Mouse (Mus musculus) thymus, adult 2 months (tissue): ENCODE data around the gene Cers1.

Experiments used
- CTCF ChIP-seq: fragments of 200-500 bp; IDR thresholded peaks from 2 replicates; pipeline ENCODE4 v1.5.1; 2012; ENCODE audit warnings: mild to moderate bottlenecking, control low read depth, low read length, moderate library complexity, borderline replicate concordance; ENCODE audit not compliant: control insufficient read depth, poor library complexity, insufficient read depth; ENCODE audit errors: extremely low read depth
- POLR2A ChIP-seq: fragments of 200-500 bp; IDR thresholded peaks from 2 replicates; pipeline ENCODE4 v1.6.1; 2012; ENCODE audit warnings: mild to moderate bottlenecking, low read length, control low read depth, moderate library complexity; ENCODE audit not compliant: control insufficient read depth, poor library complexity, insufficient read depth; ENCODE audit errors: extremely low read depth

DNA sequence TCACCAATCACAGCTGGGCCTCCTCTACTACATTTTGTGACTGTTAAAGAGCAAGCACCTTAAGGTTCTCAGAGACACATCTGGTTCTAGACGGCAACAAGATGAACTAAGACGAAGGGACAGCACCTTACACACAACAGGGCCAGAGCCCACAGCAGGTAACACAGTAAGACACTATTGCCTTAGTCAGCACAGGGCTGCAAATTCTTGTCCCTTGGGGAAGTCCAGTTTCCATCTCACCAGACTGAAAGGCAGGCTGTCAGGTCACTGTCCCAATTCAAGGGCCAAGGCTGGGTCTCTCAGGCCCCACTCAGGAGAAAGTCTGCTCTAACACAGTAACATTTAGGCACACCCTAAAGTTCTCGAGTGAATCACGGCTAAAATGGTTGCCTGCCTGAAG, 31.9 kb downstream of the Cers1 start:
- TF ChIP-seq POLR2A = no peak
- no peak for TF ChIP-seq CTCF
